Mouse (Mus musculus) regulatory T cell (primary cell): ENCODE measurements around the gene Gm3727.
"Not testable (repeated sequence)": the region's sequence is repeated elsewhere in the genome, so short reads cannot be mapped to it uniquely, and the experiment has no call there.

Experiments
- in situ Hi-C: fragments of 300-600 bp; cut with MboI, MseI; formaldehyde crosslinking; loops from one replicate; pipeline ENCODE4 v1.15.1; 2025; ENCODE audit warnings: high pct_unique_total_duplicates

Gene Gm3727

GRCm38 (mm10) chr14:7264614-7265013, at the start of gene Gm3727:
Gene Gm3727, minus strand, starts transcription at chr14:7264714.
- in situ Hi-C loops, result not testable (repeated sequence)

GRCm38 (mm10) chr14:7243498-7243897, 21.0 kb downstream of the Gm3727 start:
- in situ Hi-C loops, result not testable (repeated sequence)
